Mouse (Mus musculus) skeletal muscle tissue, adult 2 months (tissue): Measurements from ENCODE around the gene Focad.

Source experiments
- DNase-seq: peaks from one replicate; pipeline ENCODE4 v3.0.0-alpha.2; 2012; ENCODE audit warnings: low read depth, low spot score

Focad gene

DNA sequence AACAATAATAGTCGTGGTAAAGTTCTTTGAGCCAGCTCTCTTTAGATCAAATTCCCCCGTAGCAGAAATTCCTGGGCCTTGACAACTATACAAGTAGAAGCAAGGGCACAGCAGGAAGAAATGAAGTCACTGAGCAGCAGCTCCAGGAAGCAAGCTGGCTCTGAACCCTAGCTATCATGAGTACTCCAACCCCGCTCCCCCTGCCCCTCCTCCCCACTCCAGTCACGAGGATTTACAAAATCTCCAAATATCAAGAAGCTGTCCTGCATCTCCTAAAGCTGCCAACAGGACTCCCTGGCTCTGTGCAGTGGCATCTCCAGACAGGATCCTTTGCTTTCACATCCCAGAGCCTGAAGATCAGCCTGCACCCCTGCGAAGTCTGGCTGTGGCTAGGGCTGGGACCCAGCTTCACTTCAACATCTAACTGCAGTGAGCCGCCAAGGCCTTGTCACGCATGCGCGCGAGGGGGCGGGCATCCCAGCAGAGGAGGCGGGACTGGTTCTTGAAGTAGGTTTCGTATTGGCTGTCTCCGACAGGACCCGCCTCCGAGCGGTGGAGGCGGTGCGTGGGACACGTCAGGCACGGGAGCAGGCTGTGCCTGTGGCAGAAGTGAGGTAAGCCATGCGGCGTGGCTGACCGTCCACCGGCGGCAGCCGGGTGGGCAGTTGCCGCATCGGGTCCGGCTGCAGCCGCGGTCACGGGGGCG lies at the start of gene Focad:
Gene Focad (plus strand): TSS at position 568 of the 706 bp plus-strand sequence.
- peak; percentile 99 for DNase-seq

DNA sequence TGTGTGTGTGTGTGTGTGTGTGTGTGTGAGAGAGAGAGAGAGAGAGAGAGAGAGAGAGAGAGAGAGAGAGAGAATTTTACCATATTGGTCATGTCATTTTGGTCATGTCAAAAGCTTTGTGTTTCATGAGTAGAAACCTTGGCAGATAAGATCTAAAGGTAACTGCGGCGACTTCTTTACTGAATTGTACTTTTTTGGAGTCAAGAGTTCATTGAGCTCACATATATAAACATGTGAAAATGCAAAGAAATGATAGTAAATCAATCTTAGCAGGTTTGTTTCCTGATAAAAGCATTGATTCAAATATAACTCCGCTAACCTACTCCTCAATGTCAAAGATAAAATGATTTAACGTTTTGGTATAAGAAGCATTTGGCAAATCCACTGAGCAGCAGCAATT lies 49.3 kb upstream of the Focad start:
- no peak for DNase-seq

DNA sequence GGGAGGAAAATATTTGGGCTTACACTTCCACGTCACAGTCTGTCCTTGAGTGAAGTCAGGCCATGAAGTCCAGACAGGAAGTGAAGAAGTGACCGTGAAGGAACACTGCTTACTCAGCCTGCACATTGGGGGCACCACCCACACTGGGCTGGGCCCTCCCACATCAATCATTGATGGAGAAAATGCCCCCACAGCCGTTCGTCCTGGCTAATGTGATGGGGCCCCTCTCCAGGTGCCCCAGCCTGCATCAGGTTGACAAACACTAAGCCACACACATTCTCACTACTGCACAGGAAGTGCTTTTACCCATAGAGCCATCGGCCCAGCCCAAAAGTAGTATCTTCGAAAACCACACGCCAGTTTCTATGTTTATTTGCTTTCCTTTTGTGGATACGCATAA lies 48.1 kb upstream of the Focad start:
- DNase-seq = no peak

DNA sequence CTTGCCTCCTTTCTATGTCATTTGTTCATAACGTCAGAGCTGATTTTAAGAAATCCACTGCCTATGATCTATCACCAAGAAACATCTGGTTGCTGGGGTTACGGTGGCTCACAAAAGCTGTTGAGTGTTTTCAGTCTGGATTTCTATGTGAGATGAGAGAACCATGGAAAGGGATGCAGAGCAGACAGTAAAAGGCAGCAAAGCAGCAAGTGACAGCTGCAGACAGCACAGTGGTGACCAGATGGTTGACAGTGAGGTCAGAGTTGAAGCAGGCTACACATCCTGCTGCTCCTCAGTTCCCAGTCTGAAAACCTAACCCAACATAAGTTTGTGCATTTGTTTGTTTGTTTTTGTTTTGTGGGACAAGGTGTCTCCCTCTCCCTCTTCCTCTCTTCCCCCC lies 19.0 kb upstream of the Focad start:
- DNase-seq = no peak

DNA sequence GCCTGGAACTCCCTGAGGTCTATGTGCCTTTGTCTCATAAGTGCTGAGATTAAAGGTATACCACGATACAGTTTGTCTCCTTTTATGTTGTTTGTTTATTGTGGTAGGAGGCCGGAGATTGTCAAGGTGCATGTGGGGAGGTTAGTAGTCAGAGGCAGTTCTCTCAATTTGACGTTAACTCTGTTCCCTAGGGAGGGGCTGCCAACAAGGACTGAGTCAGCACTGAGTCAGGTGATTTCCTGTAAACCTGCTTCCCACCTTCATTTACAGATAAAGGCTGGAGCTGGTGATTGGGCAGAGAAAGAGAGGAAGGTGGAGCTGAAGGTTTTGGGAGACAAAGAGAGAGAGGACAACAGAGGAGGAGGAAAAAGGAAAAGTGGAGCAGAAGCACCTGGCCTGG lies 15.4 kb upstream of the Focad start:
- DNase-seq = no peak

DNA sequence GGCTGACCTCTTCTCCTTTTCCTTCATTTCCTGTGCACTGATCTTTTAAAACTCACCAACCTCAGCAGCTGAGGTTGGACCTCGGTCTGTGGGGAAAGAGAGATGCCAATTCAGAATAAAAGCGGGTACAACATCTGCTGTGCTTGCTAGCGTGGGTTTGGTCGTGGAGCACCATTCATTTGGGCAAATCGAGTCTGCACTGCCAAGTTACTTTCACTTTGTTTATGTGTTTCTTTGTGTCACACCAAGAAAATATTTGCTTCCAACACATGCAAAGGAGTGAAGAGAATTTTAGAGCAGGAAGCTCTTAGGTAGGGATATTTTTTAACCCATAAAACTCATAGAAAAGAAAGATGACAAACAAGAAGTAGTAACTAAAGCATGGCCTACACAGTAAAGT lies 13.0 kb upstream of the Focad start:
- no peak for DNase-seq

DNA sequence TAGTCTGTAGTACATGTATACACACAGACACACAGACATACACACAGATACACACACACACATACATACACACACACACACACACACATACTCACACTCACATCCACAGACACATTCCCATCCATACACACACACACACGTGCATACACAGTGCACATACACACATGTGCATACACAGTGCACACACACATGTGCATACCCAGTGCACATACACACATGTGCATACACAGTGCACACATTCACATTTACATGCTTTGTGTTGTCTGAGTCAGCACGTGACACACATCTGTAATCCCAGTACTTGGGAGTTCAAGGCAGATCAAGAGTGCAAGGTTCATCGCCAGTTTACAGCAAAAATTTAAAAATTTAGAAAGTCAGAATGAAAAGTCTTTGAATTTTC lies 12.5 kb upstream of the Focad start:
- no peak for DNase-seq

DNA sequence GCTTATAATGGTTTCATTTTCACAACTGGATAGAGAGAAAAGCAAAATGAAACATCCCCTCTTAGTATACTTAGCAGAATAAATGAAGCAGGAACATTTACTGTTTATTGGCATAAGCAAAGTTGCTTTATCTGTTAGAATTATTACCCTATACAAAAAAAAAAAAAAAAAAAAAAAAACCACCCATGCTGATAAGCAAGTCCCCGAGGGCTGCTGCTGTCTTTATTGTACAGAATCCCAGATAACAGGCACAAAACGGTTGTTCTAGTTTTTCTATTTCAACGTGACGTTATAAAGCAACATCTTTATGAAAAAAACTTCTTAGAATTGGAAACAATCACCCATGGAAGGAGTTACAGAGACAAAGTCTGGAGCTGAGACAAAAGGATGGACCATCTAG lies 12.0 kb upstream of the Focad start:
- DNase-seq = no peak

DNA sequence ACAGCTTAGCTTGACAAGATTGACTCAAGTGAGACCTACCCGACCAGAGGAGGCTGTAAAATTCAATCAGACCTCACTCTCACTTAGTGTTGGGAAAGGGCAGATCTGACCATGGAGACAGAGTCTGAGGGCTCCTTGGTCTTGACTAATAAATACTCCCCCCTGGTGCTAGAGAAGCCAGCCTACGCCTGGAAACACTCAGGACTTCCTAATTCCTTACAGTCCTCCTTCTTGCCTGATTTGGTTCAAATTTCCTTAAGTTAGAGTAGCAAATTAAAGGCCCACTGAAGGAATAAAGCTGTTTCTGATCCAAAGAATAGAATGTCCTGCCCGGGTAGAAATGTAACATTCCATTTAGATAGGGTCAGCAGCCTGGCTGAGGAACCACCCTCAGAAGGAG lies 10.6 kb upstream of the Focad start:
- DNase-seq = no peak

DNA sequence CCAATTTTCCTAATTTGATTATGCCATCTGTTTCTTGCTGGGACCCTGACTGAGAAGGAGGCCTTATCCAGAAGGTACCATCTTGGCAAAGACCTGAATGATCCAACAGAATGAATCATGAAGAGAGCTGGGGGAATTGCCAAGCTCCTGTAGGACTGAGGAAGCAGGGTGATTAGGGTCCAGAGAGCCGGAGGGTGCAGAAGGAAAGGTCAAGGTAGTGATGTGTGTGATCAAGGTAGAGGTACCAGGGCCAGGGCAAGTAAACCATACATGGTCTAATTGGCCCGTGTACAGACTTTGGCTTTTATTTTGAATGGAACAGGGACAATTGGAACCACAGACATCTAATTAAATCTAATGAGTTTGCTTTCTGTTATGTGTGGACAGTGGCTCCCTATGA lies 4.1 kb upstream of the Focad start:
- DNase-seq = no peak

DNA sequence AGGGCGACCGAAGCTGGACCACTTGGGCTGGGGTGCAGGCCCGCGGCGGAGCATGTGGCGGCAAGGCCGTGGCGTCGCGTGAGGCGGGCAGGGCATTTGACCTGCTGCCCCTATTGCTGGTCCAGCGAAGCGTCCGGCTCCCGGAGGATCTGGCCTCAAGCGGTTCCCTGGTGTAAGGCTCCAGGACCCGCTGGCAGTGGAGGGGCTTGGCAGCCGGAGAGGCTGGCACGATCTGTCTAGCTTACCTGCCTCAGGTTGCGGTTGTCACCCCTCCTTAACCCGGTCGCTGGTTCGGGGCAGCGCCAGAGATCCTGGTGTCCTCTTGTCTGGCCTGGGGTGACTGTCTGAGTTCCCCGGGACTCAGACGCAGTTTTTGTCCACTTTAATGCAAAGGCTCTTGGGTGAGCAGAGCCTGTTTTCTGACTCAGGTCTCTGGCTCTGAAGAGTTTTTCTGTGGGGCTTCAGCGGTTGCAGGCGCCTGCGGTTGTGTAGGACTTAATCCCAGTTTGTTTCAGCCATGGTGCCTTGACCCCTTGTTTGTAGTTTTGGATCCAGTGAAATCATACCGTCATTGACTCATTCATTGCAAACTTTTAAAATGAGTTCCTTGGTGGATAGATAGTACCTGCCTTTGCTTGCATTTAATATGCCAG lies 465 bp downstream of the Focad start:
- DNase-seq = no peak

DNA sequence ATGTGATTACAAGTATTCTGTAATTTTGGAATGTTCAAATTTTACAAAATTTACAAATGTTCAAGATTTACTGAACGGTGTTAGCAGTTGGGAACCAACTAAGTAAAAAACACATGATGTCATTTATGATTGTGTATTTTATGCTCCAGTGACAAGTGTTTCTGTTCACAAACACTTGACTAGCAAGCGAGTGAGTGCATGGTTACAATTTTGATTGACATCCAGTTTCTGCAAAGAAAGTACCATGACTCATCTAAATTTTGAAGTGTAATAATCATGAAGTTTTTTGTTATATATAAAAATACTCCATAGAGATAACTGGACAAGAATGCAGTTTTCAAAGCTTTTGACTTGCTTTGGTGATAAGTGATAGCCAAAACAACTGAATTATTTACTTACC lies 1.3 kb downstream of the Focad start:
- DNase-seq = no peak

DNA sequence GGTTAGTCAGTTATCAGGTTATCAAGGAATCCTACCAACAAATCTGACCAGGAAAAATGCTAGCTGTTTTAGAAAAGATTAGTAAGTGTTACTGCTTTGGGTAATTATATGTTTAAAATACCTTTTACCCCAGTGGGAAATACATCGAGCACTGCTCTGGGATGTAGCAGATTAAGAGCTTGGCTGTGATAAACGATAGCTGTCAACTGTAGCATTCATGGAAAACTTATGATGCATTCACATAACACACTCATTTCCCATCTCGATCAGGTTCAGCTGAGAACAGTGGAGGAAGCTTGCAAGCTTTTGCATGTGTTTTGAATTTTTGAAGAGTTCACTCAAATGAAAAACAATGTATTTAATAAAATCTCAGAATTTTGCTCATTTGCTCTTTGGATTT lies 14.2 kb downstream of the Focad start:
- DNase-seq = no peak

DNA sequence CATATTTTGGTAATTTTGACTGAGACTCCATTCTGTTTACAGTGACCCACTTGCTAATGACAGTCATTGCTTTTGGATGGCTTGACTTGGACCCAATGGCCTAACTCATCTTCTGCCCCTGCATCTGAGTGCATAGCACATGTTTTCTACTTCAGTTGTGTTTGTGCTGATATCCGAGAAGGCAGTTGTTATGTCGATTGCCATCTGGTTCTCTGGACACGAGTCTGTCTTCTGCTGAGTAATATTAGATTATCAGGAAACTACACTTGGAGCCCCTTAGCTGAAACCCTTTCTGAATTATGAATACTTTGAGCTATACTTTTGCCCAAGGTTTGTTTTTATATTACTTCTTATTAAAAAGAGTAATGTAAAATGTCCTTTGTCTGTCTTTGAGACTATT lies 22.9 kb downstream of the Focad start:
- DNase-seq = no peak

DNA sequence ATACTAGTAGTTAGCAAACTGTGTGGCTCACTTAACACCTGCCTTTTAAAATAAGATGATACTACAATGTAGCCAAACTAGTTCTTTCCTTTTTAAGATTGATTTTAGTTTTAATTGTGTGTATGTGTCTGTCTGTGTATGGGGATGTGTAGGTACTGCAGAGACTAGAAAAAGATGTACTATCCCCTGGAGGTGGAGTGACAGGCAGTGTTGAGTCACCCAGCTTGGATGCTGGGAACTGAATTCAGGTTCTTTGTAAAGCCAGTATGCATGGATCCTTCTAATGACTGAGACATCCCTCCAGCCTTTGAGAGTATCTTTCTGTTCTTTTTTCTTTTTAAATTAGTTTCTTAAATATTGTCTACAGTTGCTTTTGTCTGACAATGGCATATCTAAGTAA lies 23.5 kb downstream of the Focad start:
- no peak for DNase-seq

DNA sequence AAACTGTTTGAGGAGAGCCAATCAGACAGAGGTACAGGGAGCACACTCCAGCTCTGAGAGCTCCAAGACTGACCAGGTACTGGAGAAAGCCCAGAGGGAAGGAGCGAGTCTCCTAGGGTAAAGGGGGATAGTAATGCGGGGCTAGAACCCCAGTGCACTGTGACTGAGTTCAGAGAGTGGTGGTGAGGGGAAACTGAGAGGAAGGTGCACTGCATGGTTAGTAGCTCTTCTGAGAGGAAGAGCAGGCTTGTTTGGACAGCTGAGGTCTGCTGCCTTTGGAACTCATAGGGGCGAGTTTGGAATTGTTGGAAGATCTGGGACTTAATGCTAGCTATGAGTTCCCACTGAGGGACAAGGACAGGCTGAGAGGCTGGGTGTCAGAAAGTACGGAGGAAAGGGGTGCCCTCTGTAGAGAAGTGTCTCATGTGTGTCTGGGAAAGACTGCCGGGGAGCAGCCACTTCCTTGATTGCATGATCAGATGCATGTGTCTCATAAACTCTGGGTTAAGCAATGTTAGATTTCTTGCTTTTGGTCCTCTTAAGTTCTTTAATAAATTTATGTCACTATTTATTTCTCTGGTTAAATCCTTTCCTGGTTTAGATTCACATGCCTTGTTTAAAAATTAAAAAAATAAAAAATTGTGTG lies 24.4 kb downstream of the Focad start:
- DNase-seq = no peak

DNA sequence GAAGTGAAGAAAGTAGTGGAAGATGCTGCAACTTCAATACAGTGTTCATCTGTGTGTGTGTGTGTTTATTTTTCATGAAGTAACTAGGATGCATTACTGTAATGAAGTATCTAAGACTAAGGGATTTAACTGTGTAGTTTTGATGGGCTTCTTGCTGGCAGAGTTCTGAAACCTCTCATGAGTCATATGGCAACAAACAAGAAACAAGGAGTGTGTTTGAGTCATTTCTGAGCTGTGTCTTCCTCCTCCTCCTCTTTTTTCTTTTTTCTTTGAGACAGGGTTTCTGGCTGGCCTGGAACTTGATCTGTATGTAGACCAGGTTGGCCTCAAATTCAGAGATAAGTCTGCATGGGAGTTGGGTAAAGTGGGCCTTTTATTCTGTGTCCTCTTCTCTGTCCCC lies 25.7 kb downstream of the Focad start:
- no peak for DNase-seq

DNA sequence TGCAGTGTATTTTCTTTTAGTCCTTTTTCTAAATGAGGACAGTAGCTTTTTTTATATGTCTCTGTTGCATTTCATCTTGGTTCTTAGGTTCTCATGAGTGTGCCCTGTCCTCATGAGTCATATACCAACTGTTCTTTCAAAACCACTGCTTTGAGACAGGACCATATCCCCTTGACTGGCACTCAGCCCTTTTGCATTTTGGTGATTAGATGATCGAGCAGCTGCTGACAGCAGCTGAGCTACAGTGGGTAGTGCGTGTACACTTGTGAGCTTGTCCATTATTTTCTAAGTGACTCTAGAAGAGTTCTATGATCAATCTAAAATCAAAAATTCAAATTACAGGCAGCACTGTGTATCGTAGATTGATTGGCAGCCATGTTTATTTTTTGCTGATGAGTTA lies 28.0 kb downstream of the Focad start:
- DNase-seq = no peak

DNA sequence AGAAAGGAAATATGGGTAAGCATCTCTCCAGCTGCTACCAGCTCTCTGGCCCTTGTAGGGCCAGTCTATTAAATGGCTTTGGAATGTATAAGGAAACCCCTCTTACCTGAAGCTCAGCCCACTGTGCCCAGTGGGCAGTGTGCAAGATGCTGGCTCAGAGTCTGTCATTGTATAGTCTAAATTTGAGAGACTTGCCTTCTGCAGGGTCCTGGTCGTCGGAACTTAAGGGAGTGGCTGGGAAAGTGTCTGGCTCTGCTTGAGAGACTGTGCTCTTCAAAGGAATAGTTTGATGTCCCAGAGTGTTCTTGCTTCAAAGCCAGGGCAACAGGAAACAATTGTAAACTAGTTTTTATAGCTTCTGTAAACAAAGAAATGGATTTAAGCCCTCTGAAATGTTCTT lies 41.5 kb downstream of the Focad start:
- DNase-seq = no peak

DNA sequence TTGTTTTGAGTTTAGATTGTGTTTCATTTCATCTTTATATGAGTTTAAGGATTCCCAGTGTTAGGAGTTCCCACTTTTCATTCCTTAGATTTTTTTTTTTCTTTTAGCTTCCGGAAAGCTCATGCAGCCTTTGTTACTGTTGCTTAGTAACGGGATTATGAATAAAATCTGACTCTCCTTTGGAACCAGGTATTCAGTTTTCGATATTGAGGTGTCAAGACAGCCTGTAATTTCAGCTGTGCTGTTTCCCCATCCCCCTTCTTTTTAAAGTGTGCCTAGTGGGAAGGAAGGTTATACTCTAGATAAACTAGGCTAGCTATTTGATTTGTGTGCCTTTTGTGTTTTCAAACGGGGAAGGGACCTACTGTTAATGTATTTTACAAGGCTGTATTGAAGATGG lies 42.1 kb downstream of the Focad start:
- no peak for DNase-seq

DNA sequence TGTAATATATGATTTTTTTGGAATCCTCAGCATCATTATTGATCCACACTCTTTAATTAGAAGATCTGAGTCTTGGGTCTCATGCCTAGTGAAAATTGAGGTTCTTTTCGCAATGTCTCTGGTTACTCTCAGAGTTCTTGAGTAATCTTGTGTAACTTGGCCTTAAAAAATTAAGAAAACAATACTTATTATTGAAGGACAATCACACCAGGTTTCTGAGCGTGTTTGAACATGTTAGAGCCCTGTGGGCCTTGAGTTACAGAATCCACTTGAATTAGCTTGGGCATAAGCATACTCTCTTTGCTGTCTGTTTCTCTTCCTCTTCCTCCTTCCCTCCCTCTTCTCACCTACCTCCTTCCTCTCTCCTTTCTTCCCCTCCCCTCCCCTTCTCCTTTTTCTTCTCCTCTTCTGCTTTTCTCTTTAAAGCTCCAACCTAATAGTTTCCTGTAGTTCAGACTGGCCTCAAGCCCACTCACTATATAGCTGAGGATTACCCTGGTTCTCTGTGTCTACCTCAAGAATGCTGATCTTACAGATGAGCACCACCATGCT lies 44.0 kb downstream of the Focad start:
- no peak for DNase-seq

DNA sequence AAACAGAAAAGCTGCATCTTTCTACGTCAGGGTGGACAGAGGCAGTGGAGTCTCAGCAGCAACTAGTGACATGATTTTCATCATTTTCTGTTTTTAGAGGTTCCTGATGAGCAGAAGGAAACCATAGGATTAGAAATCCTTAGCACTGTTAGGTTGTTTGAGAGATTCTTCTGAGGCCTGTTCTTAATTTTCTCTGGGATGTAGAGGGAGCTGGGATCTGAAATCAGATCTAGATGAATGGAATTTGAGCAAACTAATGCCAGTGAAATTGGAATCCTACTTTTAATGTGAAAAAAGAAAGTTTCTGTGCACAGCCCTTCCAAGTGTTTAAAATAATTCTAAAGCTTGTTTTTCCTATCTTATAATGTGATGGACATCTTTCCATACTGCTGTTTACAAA lies 55.0 kb downstream of the Focad start:
- DNase-seq = no peak
